Mouse (Mus musculus) forebrain, postnatal 0 days (tissue): ENCODE measurements at regions not wholly inside any gene's neighbourhood (a gene's known extent, or its start where the extent isn't known, plus 50 kb on each side); places are given as distances from the start of the nearest gene placed in this dataset.

ENCODE experiments used
- ATAC-seq: fragments of 200-750 bp; cut with Nextera tagmentation; 2 replicates; pipeline ENCODE4 v1.8.0; 2017; ENCODE audit warnings: mild to moderate bottlenecking, moderate library complexity
- DNase-seq: peaks from one replicate; pipeline ENCODE4 v3.0.0-alpha.2; 2015
- H3K27ac ChIP-seq: fragments of 300-500 bp; sonication (generic); 2 replicates; pipeline ENCODE4 v1.5.1; 2014; ENCODE audit warnings: low read depth, mild to moderate bottlenecking, antibody characterized with exemption, low read length, moderate library complexity, mixed read lengths
- H3K27me3 ChIP-seq: fragments of 300-500 bp; sonication (generic); 2 replicates; pipeline ENCODE4 v1.6.1; 2014; ENCODE audit warnings: mild to moderate bottlenecking, low read length, mixed read lengths; ENCODE audit not compliant: insufficient read depth
- H3K36me3 ChIP-seq: fragments of 300-500 bp; sonication (generic); 2 replicates; pipeline ENCODE4 v1.6.1; 2014; ENCODE audit warnings: mild to moderate bottlenecking, moderate library complexity; ENCODE audit not compliant: insufficient read depth
- H3K4me1 ChIP-seq: fragments of 300-500 bp; sonication (generic); 2 replicates; pipeline ENCODE4 v1.6.1; 2014; ENCODE audit warnings: antibody characterized with exemption; ENCODE audit not compliant: insufficient read depth
- H3K4me2 ChIP-seq: fragments of 300-500 bp; sonication (generic); 2 replicates; pipeline ENCODE4 v1.6.1; 2014; ENCODE audit warnings: low read depth, mild to moderate bottlenecking, moderate library complexity
- H3K4me3 ChIP-seq: fragments of 300-500 bp; sonication (generic); 2 replicates; pipeline ENCODE4 v1.5.1; 2014; ENCODE audit warnings: low read depth, low read length, mixed read lengths
- H3K9ac ChIP-seq: fragments of 300-500 bp; sonication (generic); 2 replicates; pipeline ENCODE4 v1.6.1; 2014; ENCODE audit warnings: mild to moderate bottlenecking
- H3K9me3 ChIP-seq: fragments of 300-500 bp; sonication (generic); 2 replicates; pipeline ENCODE4 v1.6.1; 2016; ENCODE audit warnings: low read length
- CTCF ChIP-seq: sonication (generic); IDR thresholded peaks from 2 replicates; pipeline ENCODE4 v1.5.1; 2016; ENCODE audit warnings: antibody characterized with exemption, control low read depth, low read depth
- WGBS: fragments of 180-500 bp; shearing (Covaris S2); extraction: QIAGEN DNeasy Blood & Tissue Kit; methylation state at CpG from one replicate; pipeline ENCODE4 v1.1.7; 2014; 5-methylcytosine and 5-hydroxymethylcytosine counted together

GRCm38 (mm10) chr10:9264309-9265000 lies 378.6 kb upstream of the Sash1 start:
- H3K27ac ChIP-seq: no peak overlapping the region
- 63% methylated on average over 12 of the region's 12 CpGs for WGBS
- ATAC-seq: no peak
- no peak overlapping the region for H3K4me3 ChIP-seq
- no peaks in the 10 kb centered on the region for H3K4me1 ChIP-seq
- no peak for TF ChIP-seq CTCF
- no peaks in the 10 kb centered on the region for H3K27me3 ChIP-seq
- no peak overlapping the region for H3K9ac ChIP-seq
- no peaks in the 10 kb centered on the region for H3K9me3 ChIP-seq
- no peak for DNase-seq
- H3K4me2 ChIP-seq: no peak overlapping the region
- no peaks in the 10 kb centered on the region for H3K36me3 ChIP-seq

GRCm38 (mm10) chr10:9258705-9259104 lies 372.8 kb upstream of the Sash1 start:
- Histone ChIP-seq H3K9me3 (no peaks in the 10 kb centered on the region), H3K4me3 (no peak overlapping the region), H3K36me3 (no peaks in the 10 kb centered on the region), H3K27ac (no peak overlapping the region), H3K27me3 (no peaks in the 10 kb centered on the region), H3K4me1 (no peaks in the 10 kb centered on the region), H3K9ac (no peak overlapping the region), H3K4me2 (no peak overlapping the region)
- WGBS: 92% methylated on average over 1 of the region's 1 CpGs
- ATAC-seq: no peak
- no peak for TF ChIP-seq CTCF
- no peak for DNase-seq

GRCm38 (mm10) chr10:9252941-9253217 lies 367.0 kb upstream of the Sash1 start:
- 20% methylated on average over 3 of the region's 3 CpGs for WGBS
- DNase-seq: no peak
- no peak for TF ChIP-seq CTCF
- H3K4me1 ChIP-seq: no peaks in the 10 kb centered on the region; the same call in 1 of the 2 replicates
- H3K9ac ChIP-seq: no peak overlapping the region
- no peaks in the 10 kb centered on the region for H3K27me3 ChIP-seq
- no peak overlapping the region for H3K4me3 ChIP-seq
- no peaks in the 10 kb centered on the region for H3K9me3 ChIP-seq
- no peaks in the 10 kb centered on the region for H3K36me3 ChIP-seq
- H3K27ac ChIP-seq: no peak overlapping the region
- no peak for ATAC-seq
- no peak overlapping the region for H3K4me2 ChIP-seq

GRCm38 (mm10) chr10:9252120-9252940 lies 366.5 kb upstream of the Sash1 start:
- Histone ChIP-seq H3K9ac (no peak overlapping the region), H3K27me3 (no peaks in the 10 kb centered on the region), H3K4me3 (no peak overlapping the region), H3K4me1 (no peaks in the 10 kb centered on the region; the same call in 1 of the 2 replicates), H3K4me2 (no peak overlapping the region), H3K9me3 (no peaks in the 10 kb centered on the region), H3K36me3 (no peaks in the 10 kb centered on the region), H3K27ac (no peak overlapping the region)
- no peak; the same call in 1 of the 2 replicates for ATAC-seq
- 24% methylated on average over 7 of the region's 7 CpGs for WGBS
- DNase-seq: no peak
- TF ChIP-seq CTCF: no peak

GRCm38 (mm10) chr10:9243281-9243618 lies 357.4 kb upstream of the Sash1 start:
- Histone ChIP-seq H3K36me3 (no peaks in the 10 kb centered on the region), H3K4me1 (no peaks in the 10 kb centered on the region), H3K27ac (no peak overlapping the region), H3K9me3 (no peaks in the 10 kb centered on the region), H3K4me2 (no peak overlapping the region), H3K9ac (no peak overlapping the region), H3K27me3 (no peaks in the 10 kb centered on the region), H3K4me3 (no peak overlapping the region)
- TF ChIP-seq CTCF: no peak
- ATAC-seq (peak; percentile 68), DNase-seq (peak; percentile 28)
- WGBS: 38% methylated on average over 4 of the region's 4 CpGs

GRCm38 (mm10) chr10:9242596-9243280 lies 356.9 kb upstream of the Sash1 start:
- H3K9me3 ChIP-seq: no peaks in the 10 kb centered on the region
- no peak for DNase-seq
- 0 out of 2 replicates have a peak overlapping the region, but pooled peaks have one; percentile 15 for H3K27ac ChIP-seq
- no peaks in the 10 kb centered on the region for H3K36me3 ChIP-seq
- no peaks in the 10 kb centered on the region for H3K27me3 ChIP-seq
- no peak overlapping the region for H3K9ac ChIP-seq
- no peak overlapping the region for H3K4me3 ChIP-seq
- ATAC-seq: peak; percentile 60; the same call in 1 of the 2 replicates
- no peaks in the 10 kb centered on the region for H3K4me1 ChIP-seq
- no peak for TF ChIP-seq CTCF
- H3K4me2 ChIP-seq: no peak overlapping the region
- WGBS: 59% methylated on average over 7 of the region's 7 CpGs

- Histone ChIP-seq H3K27ac (no peak overlapping the region), H3K9me3 (no peaks in the 10 kb centered on the region), H3K27me3 (no peaks in the 10 kb centered on the region), H3K36me3 (no peaks in the 10 kb centered on the region), H3K9ac (no peak overlapping the region), H3K4me2 (no peak overlapping the region), H3K4me1 (no peaks in the 10 kb centered on the region), H3K4me3 (no peak overlapping the region)
- ATAC-seq (peak; percentile 43; the same call in 1 of the 2 replicates), DNase-seq (peak; percentile 48)
- no peak for TF ChIP-seq CTCF
- 39% methylated on average over 6 of the region's 6 CpGs for WGBS
These were observed 354.1 kb upstream of the Sash1 start for GRCm38 (mm10) chr10:9239956-9240355.
